Mouse (Mus musculus) layer of hippocampus, postnatal 10 days (tissue): Measurements from ENCODE around the gene Hoxb9. TPM values are rescaled to one million over a fixed set of nuclear protein-coding genes. Genes with fewer than 3 reads are reported as not detected.
A peak's percentile ranks its signal among the peaks of the same experiment; 100 is the strongest.

Experiments used
- DNase-seq, 2 experiments: peaks; one replicate each; pipeline ENCODE4 v3.0.0; 2021; ENCODE audit warnings: low spot score in 2 of 2
- total RNA-seq, 2 experiments: library from RNA; stranded (reverse); gene quantifications; 2 replicates each; pipeline ENCODE4 v1.2.3; 2021

Gene Hoxb9
- total RNA-seq, 2 experiments from 2014 or later: not detected

DNA sequence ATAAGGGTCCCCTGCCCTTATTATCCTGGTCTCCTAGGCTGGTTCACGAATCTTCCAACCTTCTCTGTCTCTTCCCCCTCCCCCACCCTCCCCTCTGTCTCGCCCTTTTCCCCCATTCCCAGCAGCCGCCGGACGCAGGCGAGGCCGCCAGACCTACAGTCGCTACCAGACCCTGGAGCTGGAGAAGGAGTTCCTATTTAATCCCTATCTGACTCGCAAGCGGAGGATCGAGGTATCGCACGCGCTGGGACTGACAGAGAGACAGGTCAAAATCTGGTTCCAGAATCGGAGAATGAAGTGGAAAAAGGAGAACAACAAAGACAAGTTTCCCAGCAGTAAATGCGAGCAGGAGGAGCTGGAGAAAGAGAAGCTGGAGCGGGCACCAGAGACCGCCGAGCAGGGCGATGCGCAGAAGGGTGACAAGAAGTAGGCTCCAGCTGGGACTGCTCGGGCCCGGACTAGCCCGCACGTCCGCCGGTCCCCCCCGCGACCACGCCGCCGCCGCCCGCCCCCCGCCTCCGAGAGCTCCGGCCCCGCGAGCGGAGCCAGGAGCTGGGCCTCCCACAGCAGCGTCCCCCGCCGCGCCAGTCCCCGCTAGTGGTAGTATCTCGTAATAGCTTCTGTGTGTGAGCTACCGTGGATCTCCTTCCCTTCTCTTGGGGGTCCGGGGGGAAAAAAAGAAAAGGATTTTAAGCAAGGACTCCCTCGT lies 12.9 kb downstream of the Hoxb9 start:
- no peak for DNase-seq

DNA sequence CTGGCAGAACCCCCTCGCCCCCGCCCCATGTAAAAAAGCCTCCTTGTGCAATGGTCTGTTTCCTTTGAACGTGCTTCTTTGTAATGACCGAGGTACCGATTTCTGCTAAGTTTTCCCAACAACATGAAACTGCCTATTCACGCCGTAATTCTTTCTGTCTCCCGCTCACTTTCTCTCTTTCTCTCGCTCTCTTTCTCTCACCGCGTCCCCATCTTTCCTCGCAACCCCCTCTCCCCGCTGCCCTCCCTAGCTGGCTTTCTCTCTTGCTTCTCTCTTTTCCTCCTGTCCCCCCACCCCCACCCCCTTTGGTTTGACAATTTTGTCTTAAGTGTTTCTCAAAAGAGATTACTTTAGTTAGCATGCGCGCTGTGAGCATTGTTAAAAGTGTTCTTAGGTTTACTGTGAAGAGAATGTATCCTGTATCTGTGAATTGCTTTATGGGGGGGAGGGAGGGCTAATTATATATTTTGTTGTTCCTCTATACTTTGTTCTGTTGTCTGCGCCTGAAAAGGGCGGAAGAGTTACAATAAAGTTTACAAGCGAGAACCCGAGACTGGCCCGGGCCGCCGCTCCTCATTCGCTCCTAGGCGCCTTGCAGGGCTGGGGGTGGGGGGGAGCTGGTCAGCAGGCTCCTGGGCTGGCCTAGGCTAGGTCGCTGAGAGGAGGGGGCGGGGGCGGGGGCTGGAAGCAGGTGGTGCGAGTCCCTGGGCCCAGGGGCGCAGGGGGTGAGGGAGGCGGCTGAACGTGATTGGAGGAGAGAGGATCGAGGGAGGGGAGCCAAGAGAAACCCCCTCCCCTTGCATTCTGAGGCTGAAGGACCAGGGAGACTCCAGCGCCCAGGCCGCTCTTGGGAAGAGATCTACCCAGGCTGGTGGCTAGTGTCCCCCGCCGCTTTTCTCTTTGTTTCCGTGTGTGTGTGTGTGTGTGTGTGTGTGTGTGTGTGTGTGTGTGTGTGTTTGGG lies 13.8 kb downstream of the Hoxb9 start:
- DNase-seq: no peak

DNA sequence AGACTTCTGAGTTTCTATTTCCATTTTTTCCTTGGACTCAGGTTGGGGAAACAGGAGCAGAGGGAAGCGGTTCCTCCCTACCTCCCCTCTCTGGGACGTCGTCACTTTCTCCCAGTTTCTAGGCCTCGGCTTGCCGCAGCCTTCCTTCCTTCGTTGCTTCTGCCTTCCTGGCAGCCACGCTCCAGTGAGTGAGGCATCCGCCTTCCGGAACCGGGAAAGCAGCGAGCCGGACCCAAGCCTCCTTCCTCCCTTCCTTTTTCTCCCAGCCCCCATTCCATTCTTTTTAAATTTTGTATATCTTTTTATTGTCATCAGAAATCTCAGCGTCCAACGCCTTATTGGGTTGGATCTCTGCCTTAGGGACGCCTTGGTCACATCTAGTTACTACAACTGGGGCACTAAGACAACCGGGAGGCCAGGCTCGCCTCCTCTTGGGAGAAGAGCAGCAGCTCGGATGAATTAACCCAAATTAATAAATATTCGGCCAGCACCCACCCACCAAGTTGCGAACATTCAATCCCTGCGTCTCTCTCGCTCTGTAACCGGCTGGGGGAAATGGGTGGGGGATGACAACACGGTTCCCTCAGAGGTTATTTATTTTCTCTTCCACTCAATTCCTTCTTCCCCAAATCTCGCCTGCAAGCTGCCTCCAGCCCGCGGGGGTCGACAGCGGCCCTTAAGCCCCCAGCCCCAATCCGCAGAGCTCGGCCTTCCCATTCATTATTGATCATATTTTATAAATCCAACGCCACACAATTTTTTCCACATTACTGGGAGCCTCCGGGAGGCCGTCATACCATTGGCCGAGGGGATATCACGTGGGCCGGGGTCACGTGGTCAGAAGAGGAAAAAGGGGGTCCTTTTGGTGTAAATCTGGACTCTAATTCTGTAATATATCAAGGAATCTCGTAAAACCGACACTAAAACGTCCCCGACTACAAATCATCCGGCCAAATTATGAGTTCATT lies 14.8 kb downstream of the Hoxb9 start, which contains the start of gene Hoxb7:
TSS of gene Hoxb7 (plus strand) at position 853 of the 968 bp plus-strand sequence.
- DNase-seq: no peak

DNA sequence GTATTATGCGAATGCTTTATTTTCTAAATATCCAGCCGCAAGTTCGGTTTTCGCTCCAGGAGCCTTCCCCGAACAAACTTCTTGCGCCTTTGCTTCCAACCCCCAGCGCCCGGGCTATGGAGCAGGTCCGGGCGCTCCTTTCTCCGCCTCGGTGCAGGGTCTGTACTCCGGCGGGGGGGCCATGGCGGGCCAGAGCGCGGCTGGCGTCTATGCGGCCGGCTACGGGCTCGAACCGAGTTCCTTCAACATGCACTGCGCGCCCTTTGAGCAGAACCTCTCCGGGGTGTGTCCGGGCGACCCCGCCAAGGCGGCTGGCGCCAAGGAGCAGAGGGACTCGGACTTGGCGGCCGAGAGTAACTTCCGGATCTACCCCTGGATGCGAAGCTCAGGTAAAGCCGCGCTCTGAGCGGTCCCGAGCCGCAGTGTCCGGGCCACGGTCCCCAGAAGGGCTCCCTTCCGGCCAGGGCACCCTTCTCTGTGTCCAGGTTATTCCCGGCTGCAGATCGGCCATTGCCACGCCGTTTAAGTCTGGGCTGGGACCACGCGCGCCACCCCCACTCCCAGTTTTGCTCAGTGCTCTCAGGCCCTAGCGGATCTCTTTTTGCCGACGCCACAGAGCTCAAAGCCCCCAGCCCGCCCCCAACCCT lies 15.6 kb downstream of the Hoxb9 start:
- no peak for DNase-seq

- DNase-seq: no peak
Measured at GRCm38 (mm10) chr11:96287411-96287810, 16.2 kb downstream of the Hoxb9 start.

DNA sequence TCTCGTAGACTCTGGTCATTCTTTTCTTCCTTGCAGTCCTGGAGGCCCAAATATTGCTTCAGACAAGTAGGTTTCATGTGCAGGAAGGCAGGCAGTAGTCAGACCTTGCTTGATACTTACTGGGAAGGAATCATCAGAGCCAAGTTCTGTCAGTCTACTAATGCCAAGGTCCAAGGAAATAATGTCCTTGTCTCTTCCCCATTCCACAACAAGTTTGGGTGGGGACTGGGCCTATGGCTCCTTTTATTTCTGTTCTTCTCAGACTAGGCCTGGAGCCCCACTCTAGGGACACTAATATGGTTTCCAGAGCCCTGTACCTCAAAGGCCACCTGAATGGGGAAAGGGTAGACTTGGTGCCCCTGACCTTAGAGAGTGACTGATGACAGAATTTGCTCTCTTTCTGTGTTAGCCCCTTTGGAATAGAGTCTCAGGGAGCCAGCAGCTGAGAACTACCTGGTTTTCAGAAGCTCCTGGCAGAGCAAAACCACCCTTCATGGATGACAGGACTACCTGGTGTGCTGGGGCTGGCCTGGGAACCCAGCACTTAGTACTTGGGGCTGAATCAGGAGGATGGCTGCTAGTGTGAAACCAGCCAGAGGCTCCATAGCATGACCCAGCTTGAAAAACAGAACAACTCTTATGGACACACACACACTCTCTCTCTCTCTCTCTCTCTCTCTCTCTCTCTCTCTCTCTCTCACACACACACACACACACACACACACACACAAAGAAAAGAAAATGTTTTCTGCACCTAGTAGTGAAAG lies 17.4 kb downstream of the Hoxb9 start:
- DNase-seq: no peak

GRCm38 (mm10) chr11:96289293-96289692 lies 18.0 kb downstream of the Hoxb9 start:
- DNase-seq: no peak

- no peak for DNase-seq
Measured at GRCm38 (mm10) chr11:96289837-96290236, 18.6 kb downstream of the Hoxb9 start.

DNA sequence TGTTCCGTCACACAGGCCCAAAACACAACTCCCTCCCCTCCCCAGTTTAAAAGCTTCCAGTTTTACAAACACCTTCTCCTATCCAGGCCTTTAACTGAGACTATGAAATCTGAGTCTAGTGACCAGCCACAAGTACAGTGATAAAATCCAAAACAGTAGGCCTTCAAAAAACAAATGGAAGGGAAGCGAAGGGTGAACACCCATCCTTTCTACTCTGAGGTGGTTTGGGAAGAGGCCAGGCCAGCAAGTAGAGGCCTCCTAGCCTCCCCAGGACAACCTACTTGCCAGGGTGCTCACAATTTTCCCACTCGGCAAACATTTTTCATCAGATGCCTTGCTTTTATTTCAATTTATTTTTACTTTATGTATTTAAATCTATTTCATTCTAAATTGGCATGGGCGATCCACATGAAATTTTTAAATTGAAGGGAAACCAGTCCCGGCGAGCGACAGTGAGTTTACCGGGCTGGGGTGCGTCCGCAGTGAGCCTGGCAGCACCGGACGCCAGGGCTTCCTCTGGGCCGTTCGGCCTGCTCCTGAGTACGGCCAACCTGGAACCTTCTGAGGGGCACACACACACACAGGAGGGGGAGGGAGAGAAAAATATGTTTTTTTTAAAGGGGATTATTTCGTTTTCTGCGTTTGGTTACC lies 19.6 kb downstream of the Hoxb9 start:
- DNase-seq: no peak

DNA sequence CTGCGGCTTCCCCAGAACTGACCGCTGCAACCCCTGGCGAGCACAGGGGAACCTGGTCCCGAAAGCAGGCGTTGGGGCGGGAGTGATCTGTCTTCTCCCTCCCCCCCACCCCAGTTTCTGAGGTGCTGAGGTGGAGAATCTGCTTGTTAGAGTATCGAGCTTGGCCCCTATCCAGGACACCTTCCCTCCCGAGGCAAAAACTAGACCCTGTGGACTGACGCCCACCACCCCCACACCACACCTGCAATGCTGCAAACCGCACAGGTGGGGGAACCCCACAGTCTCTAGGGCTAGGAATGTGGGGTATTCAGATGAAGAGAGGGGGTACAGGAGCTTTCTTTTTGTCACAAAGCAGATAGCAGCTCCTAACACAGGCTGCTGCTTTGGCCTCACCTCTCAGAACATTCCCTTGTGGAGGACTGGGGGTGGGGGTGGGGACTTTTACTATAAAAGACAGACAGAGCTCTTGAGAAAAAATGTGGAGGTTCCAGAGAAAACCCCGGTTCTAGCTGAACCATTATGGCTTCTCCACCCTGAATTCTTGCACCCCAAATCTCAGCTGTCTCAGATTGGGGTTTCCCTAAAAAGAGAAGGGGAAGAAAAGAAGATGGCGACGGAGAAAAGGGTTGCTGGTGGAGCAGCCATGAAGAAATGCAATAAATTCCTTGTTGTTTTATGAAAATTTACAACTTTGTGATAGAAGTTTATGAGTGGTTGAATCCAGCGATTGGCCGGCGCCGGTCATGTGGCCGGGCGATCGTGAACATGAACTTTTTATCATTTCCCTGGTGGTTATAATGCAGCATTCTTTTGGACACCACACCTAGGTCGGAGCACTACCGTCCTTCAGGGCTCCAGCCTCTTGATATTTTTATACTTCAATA lies 20.7 kb downstream of the Hoxb9 start, which contains the start of gene Hoxb6:
TSS of gene Hoxb6 (plus strand) at position 796 of the 884 bp plus-strand sequence.
- DNase-seq: no peak

DNA sequence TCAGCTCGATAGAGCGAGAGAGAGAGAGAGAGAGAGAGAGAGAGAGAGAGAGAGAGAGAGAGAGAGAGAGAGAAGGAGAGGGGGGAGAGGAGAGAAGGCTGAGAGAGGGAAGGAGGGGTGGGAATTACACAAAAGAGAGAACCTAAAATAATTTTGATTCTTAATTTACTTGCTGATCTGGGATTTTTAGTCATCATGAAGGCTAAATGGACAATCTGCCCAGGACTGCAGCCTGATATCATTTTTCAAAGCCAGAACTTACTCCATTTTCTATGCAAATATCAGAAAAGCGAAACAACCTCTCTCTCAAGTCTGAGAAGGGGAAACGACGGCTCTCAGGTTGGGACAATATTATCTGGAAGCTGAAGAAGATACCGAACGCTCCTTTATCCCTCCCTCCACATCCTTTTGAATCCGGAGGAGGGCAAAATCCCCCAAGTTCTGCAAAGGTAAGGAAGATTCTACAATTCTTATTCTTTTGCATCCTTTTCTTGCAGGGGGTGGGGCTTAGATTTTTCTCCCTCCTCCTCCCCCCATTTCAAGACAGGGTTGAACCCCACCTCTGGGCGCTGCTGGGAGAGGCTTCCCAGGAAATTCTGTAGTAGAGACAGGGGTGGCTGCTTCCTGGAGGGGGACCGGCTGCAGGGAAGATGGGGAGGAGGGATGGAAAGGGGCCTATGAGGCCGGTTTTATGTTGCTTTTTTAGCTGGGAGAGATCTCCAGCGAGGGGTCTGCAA lies 21.5 kb downstream of the Hoxb9 start:
- no peak for DNase-seq

DNA sequence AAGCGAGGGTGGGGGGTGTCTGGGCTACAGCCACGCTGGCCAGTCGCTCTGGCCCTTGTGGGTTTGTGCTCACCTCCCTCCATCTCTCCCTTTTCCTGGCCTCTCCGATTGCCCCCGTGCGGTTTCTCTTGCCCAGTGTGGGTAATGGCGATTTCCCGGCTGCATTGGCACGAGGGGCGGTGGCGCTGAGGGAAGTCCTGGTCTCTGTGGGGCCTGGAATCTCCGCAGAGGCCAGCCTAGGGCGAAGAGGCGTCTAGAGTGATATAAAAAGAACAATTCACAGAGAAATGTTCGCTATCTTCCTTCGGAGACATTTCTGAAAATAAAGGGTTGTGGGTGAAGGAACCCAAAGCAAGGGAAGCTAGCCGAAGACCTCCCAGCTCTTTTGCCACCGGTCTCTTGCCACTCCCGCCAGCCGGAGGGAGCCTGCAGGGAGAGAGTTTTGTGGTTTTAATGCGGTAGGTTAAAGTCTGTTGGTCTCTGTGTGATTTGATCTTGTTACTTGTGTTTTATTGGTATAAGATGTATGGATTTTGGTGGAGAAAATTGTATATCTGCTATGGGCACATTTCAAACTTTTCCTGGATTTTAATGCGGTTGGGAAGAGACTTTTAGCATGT lies 22.2 kb downstream of the Hoxb9 start:
- no peak for DNase-seq

- peak; percentile 75 for DNase-seq
Measured at GRCm38 (mm10) chr11:96294245-96295091, 23.2 kb downstream of the Hoxb9 start.

- no peak for DNase-seq
Measured at GRCm38 (mm10) chr11:96295092-96295835, 24.0 kb downstream of the Hoxb9 start.

- no peak for DNase-seq
Measured at GRCm38 (mm10) chr11:96296997-96297396, 25.7 kb downstream of the Hoxb9 start.
